18 mouse cellular contexts compared by ENCODE assay signal in genomic region chr5:108031267-108031666, GRCm38 (mm10). TPM values are rescaled to one million over a fixed set of nuclear protein-coding genes. Genes with fewer than 3 reads are reported as not detected.
DNase-seq lines count a peak whose midpoint lies in the region; ATAC-seq lines count a peak whose summit lies in the region.
"Had no signal": no experiment of that assay in that cellular context is flagged by ENCODE, and none has a peak within 500 bp of the region (broad histone marks: within the 10 kb centered on the region; RNA-seq: fewer than 3 reads in every experiment).

No protein-coding gene starts in this region.

- peak; percentile 22 for DNase-seq in lung, postnatal 36 days
- no peak for DNase-seq in lung, postnatal 10 days
- no peak for DNase-seq in embryo, embryonic 10 days (ENCODE audit: low spot score)
- DNase-seq in neural tube, embryonic 10.5 days (ENCODE audit: extremely low spot score, low spot score), result no peak
- DNase-seq: adrenal gland, adult 8-10 months; adrenal gland, postnatal 36 days; cerebellum, adult 11 months; cerebellum, adult 9-10 months; cerebellum, postnatal 25 days; forebrain, postnatal 0 days; gastrocnemius, postnatal 14 days; heart, postnatal 4 days had no signal

- ATAC-seq in common myeloid progenitor, adult 5-6 weeks (replicated peaks; ENCODE audit: low read depth, poor library complexity, severe bottlenecking), result peak; percentile 76
- ATAC-seq in megakaryocyte, adult 5-6 weeks (ENCODE audit: poor library complexity, severe bottlenecking), result peak; percentile 94
- peak; percentile 78 for ATAC-seq in neutrophil, adult 5-6 weeks (ENCODE audit: extremely low read depth, insufficient number of reproducible peaks, low FRiP score, poor library complexity, severe bottlenecking)
- ATAC-seq: CD4-positive, CD25-positive, alpha-beta regulatory T cell, adult 4 months; forebrain, embryonic 13.5 days; forebrain, postnatal 0 days; hindbrain, postnatal 0 days had no signal

RNA-seq across cellular contexts. Expression of gene Mtf2, which starts 34.2 kb away (rescaled TPM):
- 114 and 119 TPM in 2 replicates for total RNA-seq in common myeloid progenitor, adult 5-6 weeks (2017)
- total RNA-seq in megakaryocyte, adult 5-6 weeks (2015), result 32.5 and 36.9 TPM in 2 replicates
- total RNA-seq in megakaryocyte, adult 5-6 weeks (2017), result 33.3 and 46.3 TPM in 2 replicates
- 72.9 and 85.4 TPM in 2 replicates for total RNA-seq in neutrophil, adult 5-6 weeks (2017)

RNA-seq across cellular contexts. Expression of gene Fam69a, which starts 44.4 kb away (rescaled TPM):
- total RNA-seq in common myeloid progenitor, adult 5-6 weeks (2017), result 15.8 and 28.6 TPM in 2 replicates
- 138 and 149 TPM in 2 replicates for total RNA-seq in megakaryocyte, adult 5-6 weeks (2015)
- 55.5 and 60.0 TPM in 2 replicates for total RNA-seq in megakaryocyte, adult 5-6 weeks (2017)
- 39.3 and 44.8 TPM in 2 replicates for total RNA-seq in neutrophil, adult 5-6 weeks (2017)
